Mouse (Mus musculus): ENCODE measurements at regions not wholly inside any gene's neighbourhood (a gene's known extent, or its start where the extent isn't known, plus 50 kb on each side); places are given as distances from the start of the nearest gene placed in this dataset.
A peak's percentile ranks its signal among the peaks of the same experiment; 100 is the strongest.

- no peak for ATAC-seq (replicated peaks; ENCODE audit: low FRiP score, low TSS enrichment, poor library complexity, severe bottlenecking)
Observed at GRCm38 (mm10) chr17:72993134-72993533, 75.0 kb downstream of the Lbh start.

GRCm38 (mm10) chr17:72993626-72994025 lies 75.5 kb downstream of the Lbh start:
- ATAC-seq (replicated peaks; ENCODE audit: low FRiP score, low TSS enrichment, poor library complexity, severe bottlenecking) = no peak

GRCm38 (mm10) chr17:72996539-72996938 lies 78.4 kb downstream of the Lbh start:
- no peak for ATAC-seq (replicated peaks; ENCODE audit: low FRiP score, low TSS enrichment, poor library complexity, severe bottlenecking)

- ATAC-seq (replicated peaks; ENCODE audit: low FRiP score, low TSS enrichment, poor library complexity, severe bottlenecking) = no peak
Observed at GRCm38 (mm10) chr17:72997301-72997921, 79.3 kb downstream of the Lbh start.

GRCm38 (mm10) chr17:73005100-73005499 lies 87.0 kb downstream of the Lbh start:
- no peak for ATAC-seq (replicated peaks; ENCODE audit: low FRiP score, low TSS enrichment, poor library complexity, severe bottlenecking)

GRCm38 (mm10) chr17:73008901-73009300 lies 90.8 kb downstream of the Lbh start:
- peak; percentile 91 for ATAC-seq (replicated peaks; ENCODE audit: low FRiP score, low TSS enrichment, poor library complexity, severe bottlenecking)

- ATAC-seq (replicated peaks; ENCODE audit: low FRiP score, low TSS enrichment, poor library complexity, severe bottlenecking) = no peak
Observed at GRCm38 (mm10) chr17:73009962-73010361, 91.9 kb downstream of the Lbh start.

GRCm38 (mm10) chr17:73012356-73012755 lies 94.3 kb downstream of the Lbh start:
- ATAC-seq (replicated peaks; ENCODE audit: low FRiP score, low TSS enrichment, poor library complexity, severe bottlenecking) = no peak

GRCm38 (mm10) chr17:73012954-73013353 lies 94.8 kb upstream of the Lclat1 start:
- ATAC-seq (replicated peaks; ENCODE audit: low FRiP score, low TSS enrichment, poor library complexity, severe bottlenecking) = no peak

GRCm38 (mm10) chr17:73014090-73014853 lies 93.5 kb upstream of the Lclat1 start:
- ATAC-seq (replicated peaks; ENCODE audit: low FRiP score, low TSS enrichment, poor library complexity, severe bottlenecking) = no peak

GRCm38 (mm10) chr17:73017173-73017572 lies 90.6 kb upstream of the Lclat1 start:
- no peak for ATAC-seq (replicated peaks; ENCODE audit: low FRiP score, low TSS enrichment, poor library complexity, severe bottlenecking)

GRCm38 (mm10) chr17:73022630-73023051 lies 85.1 kb upstream of the Lclat1 start:
- ATAC-seq (replicated peaks; ENCODE audit: low FRiP score, low TSS enrichment, poor library complexity, severe bottlenecking) = 0 out of 2 replicates have a peak, but pooled peaks have one; percentile 34

- ATAC-seq (replicated peaks; ENCODE audit: low FRiP score, low TSS enrichment, poor library complexity, severe bottlenecking) = no peak
Observed at GRCm38 (mm10) chr17:73023362-73024107, 84.2 kb upstream of the Lclat1 start.

GRCm38 (mm10) chr17:73027122-73027521 lies 80.7 kb upstream of the Lclat1 start:
- no peak for ATAC-seq (replicated peaks; ENCODE audit: low FRiP score, low TSS enrichment, poor library complexity, severe bottlenecking)

- no peak for ATAC-seq (replicated peaks; ENCODE audit: low FRiP score, low TSS enrichment, poor library complexity, severe bottlenecking)
Observed at GRCm38 (mm10) chr17:73031796-73032195, 76.0 kb upstream of the Lclat1 start.

GRCm38 (mm10) chr17:73032326-73032725 lies 75.5 kb upstream of the Lclat1 start:
- no peak for ATAC-seq (replicated peaks; ENCODE audit: low FRiP score, low TSS enrichment, poor library complexity, severe bottlenecking)

GRCm38 (mm10) chr17:73034420-73034819 lies 73.4 kb upstream of the Lclat1 start:
- no peak for ATAC-seq (replicated peaks; ENCODE audit: low FRiP score, low TSS enrichment, poor library complexity, severe bottlenecking)

GRCm38 (mm10) chr17:73034981-73035481 lies 72.8 kb upstream of the Lclat1 start:
- no peak for ATAC-seq (replicated peaks; ENCODE audit: low FRiP score, low TSS enrichment, poor library complexity, severe bottlenecking)

GRCm38 (mm10) chr17:73036845-73037244 lies 70.9 kb upstream of the Lclat1 start:
- no peak for ATAC-seq (replicated peaks; ENCODE audit: low FRiP score, low TSS enrichment, poor library complexity, severe bottlenecking)

GRCm38 (mm10) chr17:73038586-73038985 lies 69.2 kb upstream of the Lclat1 start:
- ATAC-seq (replicated peaks; ENCODE audit: low FRiP score, low TSS enrichment, poor library complexity, severe bottlenecking) = no peak
